Mouse (Mus musculus): Measurements from ENCODE around the gene Hist1h2bb.

DNA sequence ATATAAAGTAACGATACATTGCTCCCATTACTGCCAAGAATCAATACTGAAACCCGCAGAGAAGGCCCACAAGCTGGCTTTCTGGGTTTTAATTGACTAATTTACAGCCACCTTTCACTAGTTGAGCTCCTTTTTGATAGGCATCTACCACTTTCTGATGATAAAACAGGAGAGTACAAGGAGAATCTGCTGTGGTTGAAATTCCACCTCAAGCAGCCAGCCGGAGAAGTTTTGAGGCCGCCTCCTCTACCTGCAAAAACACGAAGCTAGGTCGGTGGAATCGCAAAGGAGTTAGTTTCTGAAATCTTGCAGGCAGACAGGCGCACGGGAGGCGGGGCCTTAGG is 16.7 kb downstream of the Hist1h2bb start:
- TF ChIP-seq USF1 (IDR thresholded peaks at IDR 0.05; ENCODE audit: low read depth): no peak
- TF ChIP-seq CTCF (IDR thresholded peaks at IDR 0.05; ENCODE audit: control insufficient read depth, insufficient read depth, insufficient read length): no peak
- no peak for TF ChIP-seq MAX (IDR thresholded peaks at IDR 0.05)
- no peak for TF ChIP-seq MYOG (IDR thresholded peaks at IDR 0.05; ENCODE audit: control insufficient read depth, extremely low read depth, insufficient read length)
- TF ChIP-seq FOSL1 (IDR thresholded peaks at IDR 0.05; ENCODE audit: insufficient read depth, low read length, poor library complexity, severe bottlenecking): no peak
